Mouse (Mus musculus): ENCODE results near the gene Pde6h. TPM values are rescaled to one million over a fixed set of nuclear protein-coding genes. Genes with fewer than 3 reads are reported as not detected.
A peak's percentile ranks its signal among the peaks of the same experiment; 100 is the strongest.

Pde6h gene
- polyA plus RNA-seq, 1 experiment, result not detected

DNA sequence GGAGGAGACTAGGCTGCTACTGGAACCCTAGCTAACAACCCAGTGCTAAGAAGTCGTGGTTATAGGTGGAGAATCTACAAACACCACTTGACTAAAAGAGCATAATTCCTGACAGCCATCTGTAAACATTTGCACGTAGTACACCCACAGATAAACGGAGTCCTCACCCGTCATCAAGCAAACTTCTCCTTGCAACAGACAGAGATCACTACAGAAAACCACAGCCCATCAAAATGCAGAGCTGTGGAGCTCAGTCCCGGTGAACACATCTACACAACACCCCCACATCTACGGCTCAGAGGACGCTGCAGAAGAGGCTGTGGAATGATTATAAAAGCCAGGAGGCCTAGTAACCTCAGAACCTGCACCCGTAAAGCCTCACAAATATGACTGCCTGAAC, 20.9 kb downstream of the Pde6h start:
- Histone ChIP-seq H3K27ac (ENCODE audit: insufficient read depth, low read length) (no peak overlapping the region), H3K4me1 (ENCODE audit: control insufficient read depth, insufficient read depth, low read length) (peaks cover 11% of the 10 kb centered on the region), H3K4me3 (ENCODE audit: insufficient read depth, low read length) (no peak overlapping the region)
- TF ChIP-seq POLR2A (IDR thresholded peaks at IDR 0.05; ENCODE audit: low read depth, low read length), result no peak
- no peak for TF ChIP-seq CTCF (IDR thresholded peaks at IDR 0.05; ENCODE audit: borderline replicate concordance, insufficient read depth, low read length)

DNA sequence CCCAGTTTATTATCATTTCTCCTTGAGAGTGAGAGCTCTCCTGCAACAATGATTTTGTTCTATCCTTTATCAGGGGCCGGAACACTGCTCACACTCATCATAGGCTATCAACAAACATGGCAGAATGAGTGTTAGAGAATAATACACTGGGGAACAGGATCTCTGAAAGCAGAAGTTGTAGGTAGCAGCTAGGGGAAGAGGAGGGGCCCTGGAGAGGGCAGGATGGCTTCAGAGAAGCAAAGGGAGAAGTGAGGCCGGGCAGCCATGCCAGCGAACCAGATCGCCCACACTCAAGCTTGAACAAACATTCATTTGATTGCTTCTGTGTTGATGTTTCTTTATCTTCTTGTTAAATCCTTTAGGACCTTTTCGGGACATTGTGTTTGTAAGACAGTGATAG, 22.6 kb downstream of the Pde6h start:
- Histone ChIP-seq H3K4me3 (ENCODE audit: insufficient read depth, low read length) (no peak overlapping the region), H3K27ac (ENCODE audit: insufficient read depth, low read length) (peak overlapping the region; percentile 57; the same call in 1 of the 2 replicates), H3K4me1 (ENCODE audit: control insufficient read depth, insufficient read depth, low read length) (peaks cover 4% of the 10 kb centered on the region)
- TF ChIP-seq POLR2A (IDR thresholded peaks at IDR 0.05; ENCODE audit: low read depth, low read length), result no peak
- TF ChIP-seq CTCF (IDR thresholded peaks at IDR 0.05; ENCODE audit: borderline replicate concordance, insufficient read depth, low read length), result no peak

DNA sequence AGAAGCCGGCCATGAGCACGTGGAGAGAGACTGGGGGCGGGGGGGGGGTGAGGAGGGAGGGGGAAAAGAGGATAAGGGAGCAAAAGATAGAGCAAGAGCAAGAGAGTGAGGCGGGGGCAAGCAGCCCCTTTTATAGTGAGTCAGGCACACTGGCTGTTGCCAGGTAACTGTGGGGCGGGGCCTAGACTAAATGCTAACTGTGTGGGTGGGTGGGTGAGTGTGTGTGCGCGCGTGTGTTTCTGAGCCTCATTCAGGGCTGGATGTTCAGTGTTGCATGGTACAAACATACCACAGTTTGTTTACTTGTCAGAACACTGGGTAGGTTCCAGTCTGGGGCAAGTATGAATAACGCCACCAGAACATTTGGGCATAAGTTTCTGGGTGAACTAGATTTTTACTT, 23.3 kb downstream of the Pde6h start:
- Histone ChIP-seq H3K4me1 (ENCODE audit: control insufficient read depth, insufficient read depth, low read length) (peaks cover 4% of the 10 kb centered on the region), H3K27ac (ENCODE audit: insufficient read depth, low read length) (peak overlapping the region; percentile 27; the same call in 1 of the 2 replicates), H3K4me3 (ENCODE audit: insufficient read depth, low read length) (no peak overlapping the region)
- TF ChIP-seq CTCF (IDR thresholded peaks at IDR 0.05; ENCODE audit: borderline replicate concordance, insufficient read depth, low read length) (no peak), POLR2A (IDR thresholded peaks at IDR 0.05; ENCODE audit: low read depth, low read length) (no peak)

DNA sequence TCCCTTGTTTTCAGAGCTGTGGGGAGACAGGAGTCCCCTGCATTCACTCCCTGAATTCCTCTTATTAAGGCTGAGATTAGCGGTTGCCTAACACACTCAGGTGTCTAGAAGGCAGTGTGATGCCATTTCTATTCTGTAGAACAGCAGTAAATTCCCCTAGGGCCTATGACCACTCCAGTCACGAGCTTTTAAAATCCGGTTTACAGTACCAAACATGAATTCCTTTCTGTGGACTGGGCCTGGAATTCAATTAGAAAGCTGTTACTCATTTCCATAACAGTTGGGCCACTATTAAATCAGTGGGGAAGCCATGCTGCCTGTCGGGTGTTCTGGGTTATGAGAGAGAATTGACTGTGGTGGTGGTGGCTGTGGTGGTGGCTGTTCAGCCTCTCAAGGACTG, 24.1 kb downstream of the Pde6h start:
- Histone ChIP-seq H3K4me1 (ENCODE audit: control insufficient read depth, insufficient read depth, low read length) (peaks cover 2% of the 10 kb centered on the region; the same call in 1 of the 2 replicates), H3K4me3 (ENCODE audit: insufficient read depth, low read length) (no peak overlapping the region), H3K27ac (ENCODE audit: insufficient read depth, low read length) (peak overlapping the region; percentile 95)
- no peak for TF ChIP-seq CTCF (IDR thresholded peaks at IDR 0.05; ENCODE audit: borderline replicate concordance, insufficient read depth, low read length)
- no peak for TF ChIP-seq POLR2A (IDR thresholded peaks at IDR 0.05; ENCODE audit: low read depth, low read length)

DNA sequence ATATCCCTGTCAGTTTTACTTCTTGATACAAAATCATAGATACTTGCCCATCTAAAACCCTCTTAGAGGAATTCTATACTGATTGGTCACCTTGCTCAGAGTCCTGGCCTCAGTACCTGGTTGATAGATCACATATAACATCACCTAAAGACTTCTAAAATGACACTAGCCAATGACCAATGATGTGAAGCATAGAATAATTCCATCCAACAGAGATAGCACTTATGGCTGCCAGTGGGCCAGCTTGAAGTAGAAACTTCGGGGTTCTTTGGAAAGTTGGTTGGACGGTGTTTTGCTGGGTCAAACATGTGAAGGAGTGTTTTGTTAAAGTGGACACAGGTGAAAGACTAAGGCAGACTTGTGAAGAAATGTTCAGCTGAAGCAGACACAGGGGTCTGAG, 26.5 kb downstream of the Pde6h start:
- Histone ChIP-seq H3K4me1 (ENCODE audit: control insufficient read depth, insufficient read depth, low read length) (peaks cover 2% of the 10 kb centered on the region; the same call in 1 of the 2 replicates), H3K27ac (ENCODE audit: insufficient read depth, low read length) (no peak overlapping the region), H3K4me3 (ENCODE audit: insufficient read depth, low read length) (no peak overlapping the region)
- TF ChIP-seq CTCF (IDR thresholded peaks at IDR 0.05; ENCODE audit: borderline replicate concordance, insufficient read depth, low read length), result no peak
- no peak for TF ChIP-seq POLR2A (IDR thresholded peaks at IDR 0.05; ENCODE audit: low read depth, low read length)

DNA sequence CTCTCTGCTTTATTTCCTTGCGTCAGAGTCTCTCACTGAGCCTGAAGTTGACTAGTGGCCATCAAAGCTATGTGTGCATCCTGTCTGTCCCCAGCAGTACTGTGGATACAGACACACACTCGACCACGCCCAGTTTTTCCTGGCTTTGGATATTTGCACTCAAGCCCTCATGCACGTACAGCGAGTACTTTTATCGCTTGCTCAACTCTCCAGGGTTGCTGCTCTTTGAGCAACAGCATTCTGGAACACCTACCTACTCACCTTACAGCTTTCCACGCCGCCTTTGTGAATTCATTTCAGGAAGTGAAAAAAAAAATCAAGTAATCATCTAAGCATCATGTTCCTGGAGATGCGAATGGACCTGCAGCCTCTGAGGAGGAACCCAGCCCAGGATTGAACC, 29.3 kb downstream of the Pde6h start:
- Histone ChIP-seq H3K4me3 (ENCODE audit: insufficient read depth, low read length) (no peak overlapping the region), H3K27ac (ENCODE audit: insufficient read depth, low read length) (no peak overlapping the region), H3K4me1 (ENCODE audit: control insufficient read depth, insufficient read depth, low read length) (peaks cover 4% of the 10 kb centered on the region; the same call in 1 of the 2 replicates)
- TF ChIP-seq POLR2A (IDR thresholded peaks at IDR 0.05; ENCODE audit: low read depth, low read length) (no peak), CTCF (IDR thresholded peaks at IDR 0.05; ENCODE audit: borderline replicate concordance, insufficient read depth, low read length) (no peak)

DNA sequence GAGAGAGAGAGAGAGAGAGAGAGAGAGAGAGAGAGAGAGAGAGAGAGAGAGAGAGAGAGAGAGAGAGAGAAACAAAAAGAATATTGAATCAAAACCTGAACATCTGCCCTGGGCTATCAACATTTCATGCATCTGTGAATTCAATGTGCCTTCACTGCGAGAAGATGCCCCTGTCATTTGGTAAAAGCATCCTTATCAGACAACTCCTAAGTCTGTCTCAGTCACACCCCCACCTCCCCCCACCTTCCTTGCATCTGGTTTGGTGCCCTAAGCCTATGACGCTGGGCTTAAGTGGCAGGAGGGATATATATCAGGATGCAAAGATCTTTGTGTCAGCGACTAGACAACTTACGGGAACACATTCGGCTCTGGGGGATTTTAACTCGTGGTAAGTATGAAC, 30.6 kb downstream of the Pde6h start:
- H3K4me3 ChIP-seq (ENCODE audit: insufficient read depth, low read length), result no peak overlapping the region
- no peak overlapping the region for H3K27ac ChIP-seq (ENCODE audit: insufficient read depth, low read length)
- H3K4me1 ChIP-seq (ENCODE audit: control insufficient read depth, insufficient read depth, low read length), result peaks cover 5% of the 10 kb centered on the region; the same call in 1 of the 2 replicates
- no peak for TF ChIP-seq CTCF (IDR thresholded peaks at IDR 0.05; ENCODE audit: borderline replicate concordance, insufficient read depth, low read length)
- no peak for TF ChIP-seq POLR2A (IDR thresholded peaks at IDR 0.05; ENCODE audit: low read depth, low read length)

DNA sequence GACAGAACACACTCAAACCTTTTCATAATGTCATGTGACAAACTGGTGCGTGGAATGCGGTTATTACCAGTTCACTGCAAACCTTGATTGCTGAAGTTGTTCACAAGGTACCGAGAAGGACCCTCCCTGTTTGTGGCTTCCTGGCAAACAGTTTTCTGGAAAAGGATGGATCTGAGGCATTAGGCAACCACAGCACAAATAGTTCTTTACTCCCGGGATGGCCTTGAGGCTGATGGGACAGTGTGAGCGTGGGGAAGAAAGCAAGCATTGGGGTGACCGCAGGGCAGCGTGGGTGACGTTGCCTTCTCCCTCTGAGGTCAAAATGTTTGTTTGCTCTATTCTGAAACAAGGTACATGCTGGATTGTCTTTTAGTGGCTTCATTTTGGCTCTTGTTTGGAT, 31.1 kb downstream of the Pde6h start:
- no peak for TF ChIP-seq CTCF (IDR thresholded peaks at IDR 0.05; ENCODE audit: borderline replicate concordance, insufficient read depth, low read length)
- no peak for TF ChIP-seq POLR2A (IDR thresholded peaks at IDR 0.05; ENCODE audit: low read depth, low read length)
- H3K27ac ChIP-seq (ENCODE audit: insufficient read depth, low read length), result no peak overlapping the region
- peaks cover 9% of the 10 kb centered on the region; the same call in 1 of the 2 replicates for H3K4me1 ChIP-seq (ENCODE audit: control insufficient read depth, insufficient read depth, low read length)
- no peak overlapping the region for H3K4me3 ChIP-seq (ENCODE audit: insufficient read depth, low read length)

DNA sequence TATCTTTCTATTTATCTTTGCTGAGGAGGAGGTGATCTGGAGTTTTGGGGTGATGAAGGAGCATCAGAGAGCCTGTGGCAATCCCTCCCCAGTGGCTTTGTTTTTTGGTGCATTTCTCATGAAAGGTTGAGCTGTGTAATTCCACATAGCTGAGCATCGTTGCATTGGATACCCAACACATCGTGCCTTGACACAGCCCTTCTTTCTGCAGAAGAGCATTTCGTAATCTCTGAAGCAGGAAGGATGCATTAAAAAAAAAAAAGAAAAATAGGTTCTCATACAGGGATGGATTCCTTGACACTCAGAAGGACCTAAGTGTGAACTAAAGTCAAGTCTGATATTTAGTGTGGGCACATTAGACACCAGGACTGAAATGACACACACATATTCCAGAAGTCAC, 31.6 kb downstream of the Pde6h start:
- Histone ChIP-seq H3K4me1 (ENCODE audit: control insufficient read depth, insufficient read depth, low read length) (peaks cover 10% of the 10 kb centered on the region; the same call in 1 of the 2 replicates), H3K27ac (ENCODE audit: insufficient read depth, low read length) (no peak overlapping the region), H3K4me3 (ENCODE audit: insufficient read depth, low read length) (no peak overlapping the region)
- TF ChIP-seq POLR2A (IDR thresholded peaks at IDR 0.05; ENCODE audit: low read depth, low read length), result no peak
- TF ChIP-seq CTCF (IDR thresholded peaks at IDR 0.05; ENCODE audit: borderline replicate concordance, insufficient read depth, low read length), result no peak

DNA sequence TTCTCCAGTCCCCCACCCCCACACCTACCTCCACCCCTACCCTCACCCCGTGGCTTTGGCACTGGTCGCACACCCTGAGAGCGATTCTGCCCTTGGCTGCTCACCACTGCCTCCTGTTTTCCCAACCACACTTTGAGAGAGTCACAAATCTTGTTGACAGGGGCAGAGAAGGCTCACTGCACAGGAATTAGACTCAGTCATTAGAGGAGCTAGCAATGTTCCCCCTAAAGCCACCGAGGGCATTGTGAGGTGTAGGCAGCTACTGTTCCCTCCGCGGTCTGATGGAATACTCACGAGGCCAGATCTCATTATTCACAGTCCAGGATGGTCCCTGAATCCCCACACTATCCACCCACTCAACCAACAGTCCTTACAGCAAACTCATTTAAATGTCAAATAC, 33.4 kb downstream of the Pde6h start:
- Histone ChIP-seq H3K27ac (ENCODE audit: insufficient read depth, low read length) (no peak overlapping the region; the same call in 1 of the 2 replicates), H3K4me3 (ENCODE audit: insufficient read depth, low read length) (no peak overlapping the region), H3K4me1 (ENCODE audit: control insufficient read depth, insufficient read depth, low read length) (peaks cover 10% of the 10 kb centered on the region; the same call in 1 of the 2 replicates)
- no peak for TF ChIP-seq CTCF (IDR thresholded peaks at IDR 0.05; ENCODE audit: borderline replicate concordance, insufficient read depth, low read length)
- TF ChIP-seq POLR2A (IDR thresholded peaks at IDR 0.05; ENCODE audit: low read depth, low read length), result no peak
